Mouse (Mus musculus): ENCODE data around the gene Gm20388.

Gene Gm20388

DNA sequence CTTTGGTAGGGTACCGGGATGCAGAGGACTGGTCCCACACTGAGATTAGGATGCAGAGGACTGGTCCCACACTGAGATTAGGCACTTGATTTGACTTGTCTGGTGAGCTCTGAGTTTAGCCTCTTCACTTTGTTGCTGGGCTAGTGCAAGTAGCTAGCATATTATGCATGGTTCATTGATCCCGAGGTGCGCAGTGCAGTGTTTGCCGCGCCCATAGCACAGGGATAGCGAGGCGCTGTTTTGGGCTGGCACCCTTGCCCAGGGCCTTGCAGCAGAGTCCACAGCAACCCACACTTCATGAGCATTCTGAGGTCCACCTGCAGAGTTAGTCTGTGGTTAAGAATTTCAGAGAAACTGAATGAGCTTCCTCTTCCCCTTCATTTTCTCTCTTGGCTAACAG is 2042.2 kb downstream of the Gm20388 start:
- no peak for DNase-seq (ENCODE audit: low read depth, low spot score)

DNA sequence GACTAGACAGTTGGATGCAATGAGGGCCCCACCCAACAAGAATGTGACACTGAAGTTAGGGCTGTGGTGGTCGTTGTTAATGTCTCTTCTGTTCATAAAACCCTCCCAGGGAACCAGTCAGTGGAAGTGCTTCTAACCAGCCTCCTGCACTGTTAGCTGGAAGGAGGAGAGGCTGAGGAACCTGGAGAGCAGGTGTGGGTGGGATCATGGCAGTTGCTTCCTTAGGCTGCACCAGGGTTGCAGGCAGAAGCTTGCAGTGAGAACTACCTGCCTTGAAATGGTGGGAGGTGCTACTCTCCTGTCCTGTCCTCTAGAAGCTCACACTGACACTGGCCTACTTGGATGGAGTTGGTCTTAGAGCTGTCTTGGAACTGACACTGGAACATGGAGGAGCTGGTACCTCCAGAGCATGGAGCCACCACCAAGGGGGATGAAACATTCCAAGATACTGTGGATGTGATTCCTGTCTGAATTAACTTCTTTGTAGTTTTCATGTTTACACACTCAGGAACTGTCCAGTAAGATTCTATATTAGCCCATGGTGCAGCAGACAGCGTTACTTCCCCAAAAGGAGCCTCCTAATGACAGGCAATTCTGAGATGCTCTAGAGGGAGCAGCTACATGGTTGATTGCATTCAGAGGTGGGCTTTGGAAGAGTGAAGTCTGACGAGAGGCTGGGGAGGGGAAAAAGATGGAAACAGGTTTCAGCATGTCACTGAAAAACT is 2043.3 kb downstream of the Gm20388 start:
- no peak for DNase-seq (ENCODE audit: low read depth, low spot score)

DNA sequence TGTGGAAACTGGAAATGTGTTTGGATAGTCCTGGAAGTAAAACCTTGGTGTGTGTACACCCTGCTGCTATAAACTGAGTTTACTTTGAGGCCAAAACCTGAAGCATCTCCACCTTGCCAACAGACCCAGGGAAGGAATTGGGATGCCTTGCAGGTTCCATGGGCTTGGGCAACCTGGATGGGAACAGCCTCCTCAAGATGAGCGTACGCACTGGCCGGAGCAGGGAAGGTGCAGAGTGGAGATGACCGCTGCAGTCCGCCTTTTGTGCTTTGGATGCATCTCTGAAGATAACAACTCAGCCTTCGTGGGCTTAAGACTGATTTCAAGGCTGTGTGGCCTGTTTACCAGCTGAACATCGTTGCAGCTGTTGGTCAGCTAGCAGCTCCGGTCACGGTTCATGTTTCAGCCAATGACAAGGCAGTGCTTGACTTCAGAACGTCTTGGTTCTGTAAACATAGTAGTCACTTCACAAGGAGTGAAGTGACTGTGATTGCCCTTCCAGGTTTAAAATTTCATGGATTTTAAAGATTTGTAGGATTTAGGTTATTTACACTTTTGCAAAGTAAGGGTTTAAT is 2044.4 kb downstream of the Gm20388 start:
- no peak for DNase-seq (ENCODE audit: low read depth, low spot score)

DNA sequence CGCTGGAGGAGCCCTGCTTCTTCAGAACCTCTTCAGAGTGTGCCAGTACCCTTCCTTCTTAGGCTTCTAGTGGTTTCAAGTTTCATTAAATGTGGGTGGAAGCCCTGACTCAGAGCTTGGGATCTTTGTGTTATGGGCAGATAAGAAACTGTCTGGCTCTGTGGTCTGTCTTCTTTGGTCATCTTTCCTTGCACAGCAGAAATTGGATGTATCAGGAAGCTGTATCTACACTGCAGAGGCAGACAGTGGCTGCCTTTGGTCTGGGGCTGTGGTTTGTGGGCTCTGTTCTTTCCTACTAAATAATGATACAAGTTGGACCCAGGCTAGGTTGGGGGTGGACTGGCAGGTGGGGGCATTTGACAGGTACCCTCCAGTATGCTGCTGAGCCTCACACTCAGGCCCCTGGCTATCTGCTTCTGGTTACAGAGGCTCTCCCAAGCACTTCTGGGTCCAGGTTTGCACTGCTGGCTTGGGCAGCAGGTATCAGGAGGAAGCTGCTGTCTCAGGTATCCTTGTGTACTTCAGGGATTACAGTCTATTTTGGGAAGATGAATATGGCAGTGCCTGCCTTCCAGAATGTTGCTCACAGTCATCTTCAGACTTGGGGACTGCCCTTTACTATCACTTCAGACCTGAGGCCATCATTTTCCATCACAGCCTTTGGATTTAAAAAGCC is 2045.3 kb downstream of the Gm20388 start:
- DNase-seq (ENCODE audit: low read depth, low spot score) = peak; percentile 37

DNA sequence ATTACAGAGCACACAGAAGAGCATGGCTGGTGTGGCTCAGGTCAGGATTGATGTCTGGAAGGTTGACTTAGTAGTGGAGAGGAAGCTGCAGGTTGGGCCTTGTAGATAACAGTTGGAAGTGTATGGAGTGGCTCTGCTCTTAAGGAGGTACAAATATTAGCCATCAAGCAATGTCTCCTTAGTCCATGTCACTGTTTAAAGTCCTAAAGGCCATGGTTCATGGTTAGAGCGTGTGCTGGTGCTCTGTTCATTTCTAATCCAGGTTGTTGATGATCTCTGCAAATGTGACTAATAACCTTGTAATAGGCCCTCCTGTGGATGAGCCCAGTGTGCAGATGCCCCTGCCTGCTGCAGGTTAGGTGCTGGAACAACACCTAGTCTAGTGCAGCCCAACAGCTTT is 2047.8 kb downstream of the Gm20388 start:
- no peak for DNase-seq (ENCODE audit: low read depth, low spot score)

DNA sequence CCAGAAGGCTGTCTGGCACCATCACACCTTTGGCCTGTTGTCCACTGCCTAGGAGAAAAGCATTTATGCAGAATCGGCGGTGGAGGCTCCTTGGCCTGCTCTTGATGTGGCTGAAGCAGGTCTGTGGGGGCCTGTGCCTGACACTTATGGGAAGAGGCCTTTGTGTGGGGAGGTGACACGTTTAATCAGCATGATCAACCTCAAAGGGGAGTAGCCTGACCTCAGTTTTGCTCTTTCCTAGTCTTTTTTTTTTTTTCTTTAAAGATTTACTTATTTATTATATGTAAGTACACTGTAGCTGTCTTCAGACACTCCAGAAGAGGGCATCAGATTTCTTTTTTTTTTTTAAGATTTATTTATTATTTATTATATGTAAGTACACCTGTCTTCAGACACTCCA is 2052.3 kb downstream of the Gm20388 start:
- no peak for DNase-seq (ENCODE audit: low read depth, low spot score)

DNA sequence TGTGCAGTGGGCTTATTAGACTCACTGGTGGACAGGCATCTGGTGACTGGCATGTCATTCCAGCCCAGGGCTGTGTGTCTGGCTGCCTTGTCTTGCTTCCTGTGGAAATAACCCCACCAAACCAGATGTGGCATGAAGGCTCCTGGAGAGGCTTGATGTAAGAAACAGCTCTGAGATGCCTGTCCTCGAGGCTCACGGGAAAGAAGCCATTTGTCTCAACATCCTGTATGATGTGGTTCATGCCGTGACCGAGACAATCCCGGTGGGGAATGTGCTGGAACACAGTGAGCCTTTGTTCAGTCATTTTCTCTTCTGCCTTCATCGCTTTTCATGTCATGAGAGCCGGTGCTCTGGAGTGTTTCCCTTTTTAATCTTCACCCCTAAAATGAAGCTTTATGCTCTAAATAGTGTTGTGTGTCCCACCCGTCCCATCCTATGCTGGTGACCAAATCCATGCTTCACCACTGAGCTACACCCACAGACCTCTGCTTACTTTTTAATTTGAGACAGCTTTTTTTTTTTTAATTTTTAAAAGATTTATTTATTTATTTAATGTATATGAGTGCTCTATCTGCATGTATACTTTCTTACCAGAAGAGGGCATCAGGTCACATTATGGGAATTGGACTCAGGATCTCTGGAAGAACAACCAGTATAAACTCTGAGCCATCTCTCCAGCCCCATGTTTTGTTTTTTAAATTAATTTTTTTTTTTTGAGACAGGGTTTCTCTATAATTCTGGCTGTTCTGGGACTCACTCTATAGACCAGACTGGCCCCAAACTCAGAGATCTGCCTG is 2054.3 kb downstream of the Gm20388 start:
- peak; percentile 35 for DNase-seq (ENCODE audit: low read depth, low spot score)

DNA sequence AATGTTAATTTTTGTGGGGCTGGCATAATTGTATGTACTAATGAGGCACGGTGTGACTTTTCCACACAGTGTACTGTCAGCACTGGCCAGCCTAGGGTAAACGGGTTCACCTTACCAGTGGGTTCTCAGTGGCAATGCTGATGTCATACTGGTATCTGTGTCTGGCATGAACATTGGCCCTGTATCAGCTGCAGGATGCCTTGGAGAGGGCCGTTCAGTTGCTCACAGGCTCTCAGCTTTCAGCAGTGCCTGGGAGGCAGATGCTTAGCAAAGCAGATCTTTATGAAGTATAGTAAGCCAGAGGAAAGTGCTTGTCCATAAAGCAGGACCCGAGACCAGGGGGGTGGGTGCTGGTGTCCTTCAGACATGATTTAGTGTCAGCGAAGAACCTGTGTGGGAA is 2055.5 kb downstream of the Gm20388 start:
- no peak for DNase-seq (ENCODE audit: low read depth, low spot score)

DNA sequence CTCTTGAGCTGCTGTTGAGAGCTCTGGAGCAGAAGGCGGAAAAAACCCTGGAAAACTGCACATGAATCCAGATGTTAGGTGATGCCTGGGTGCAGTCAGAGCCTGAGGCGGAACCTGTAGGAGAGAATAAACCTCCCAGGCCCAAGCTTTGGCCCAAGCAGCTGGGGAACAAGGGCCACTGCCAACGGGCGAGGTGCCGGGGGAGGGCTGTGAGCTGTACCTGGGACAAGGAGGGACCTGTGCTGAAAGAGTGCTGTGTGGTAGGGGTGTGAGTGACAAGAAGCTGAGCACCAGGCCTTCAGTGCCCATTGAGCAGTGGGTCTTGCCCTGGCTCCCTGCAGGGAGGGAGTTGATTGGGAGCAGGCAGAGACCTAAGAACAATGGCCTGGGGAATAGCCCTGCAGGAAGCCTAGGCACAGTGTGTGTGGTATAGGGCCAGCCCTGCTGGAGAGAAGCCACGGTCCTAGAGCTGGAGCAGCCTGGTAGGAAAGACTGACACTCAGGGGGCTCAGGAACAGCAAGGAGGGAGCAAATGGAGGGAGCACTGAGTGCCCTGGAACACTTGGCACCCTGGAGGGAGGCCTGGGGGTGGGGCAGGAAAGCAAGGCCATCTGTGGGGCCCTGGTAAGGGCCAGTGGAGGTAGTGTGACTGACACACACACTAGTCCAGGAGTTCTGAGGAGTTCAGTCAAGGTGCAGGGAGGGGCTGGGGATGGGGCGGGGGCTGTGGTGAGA is 2056.2 kb downstream of the Gm20388 start:
- DNase-seq (ENCODE audit: low read depth, low spot score) = no peak

DNA sequence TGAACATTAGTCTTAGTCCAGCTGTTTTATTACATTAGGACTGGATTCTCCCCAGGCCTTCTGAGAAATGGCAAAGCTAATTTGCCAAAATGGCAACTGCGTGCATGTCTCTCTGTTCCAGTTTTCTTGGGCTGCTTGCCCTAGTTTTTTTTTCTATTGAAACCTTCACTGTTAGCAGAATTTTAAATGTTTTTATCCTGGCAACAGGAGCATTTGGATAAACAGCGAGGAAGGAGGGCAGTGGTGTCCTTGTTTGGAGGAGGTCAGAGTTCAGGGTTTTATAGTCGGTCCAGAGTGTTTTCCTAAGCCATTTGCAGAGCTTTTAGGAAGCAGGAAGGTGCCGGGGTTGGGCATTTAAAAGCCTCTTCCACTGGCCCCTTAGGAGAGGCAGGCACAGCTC is 2057.3 kb downstream of the Gm20388 start:
- DNase-seq (ENCODE audit: low read depth, low spot score) = peak; percentile 36

DNA sequence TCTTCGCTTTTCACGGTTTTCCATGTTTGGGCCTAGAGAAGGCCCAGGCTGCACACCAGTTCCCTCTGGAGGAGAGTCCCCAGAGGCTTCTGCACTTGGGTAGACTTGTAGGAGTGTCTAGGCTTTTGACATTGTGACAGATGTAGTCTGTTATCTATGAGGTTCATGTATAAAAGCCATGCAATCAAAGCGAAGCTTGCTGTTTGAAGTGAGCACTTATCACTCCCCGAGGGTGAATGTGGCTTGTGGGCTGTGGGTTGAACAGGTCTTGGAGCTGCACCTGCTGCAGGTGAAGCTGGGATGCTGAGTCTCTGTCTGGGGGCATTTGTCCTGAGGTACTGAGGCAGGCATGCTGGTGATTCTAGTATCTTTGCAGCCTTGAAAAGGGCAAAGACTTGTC is 2057.9 kb downstream of the Gm20388 start:
- no peak for DNase-seq (ENCODE audit: low read depth, low spot score)

DNA sequence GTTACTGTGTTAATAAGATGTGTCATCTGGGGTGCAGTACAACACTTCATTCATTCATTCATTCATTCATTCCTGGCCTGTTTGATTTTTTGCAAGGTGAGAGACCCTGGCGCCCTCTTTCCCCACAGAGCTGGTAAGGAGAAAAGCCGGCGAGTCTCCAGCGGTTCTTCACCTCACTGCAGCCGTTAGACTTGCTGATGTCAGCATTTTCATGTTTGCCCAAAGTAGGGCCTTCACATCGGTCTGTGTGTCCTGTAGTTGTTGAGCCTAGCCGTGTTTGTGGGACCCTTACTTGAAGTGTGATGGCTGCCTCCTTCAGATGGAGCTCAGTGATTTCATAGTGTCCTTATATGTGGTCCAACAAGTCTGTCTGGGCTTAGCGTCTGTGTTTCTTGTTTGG is 2059.6 kb downstream of the Gm20388 start:
- no peak for DNase-seq (ENCODE audit: low read depth, low spot score)

DNA sequence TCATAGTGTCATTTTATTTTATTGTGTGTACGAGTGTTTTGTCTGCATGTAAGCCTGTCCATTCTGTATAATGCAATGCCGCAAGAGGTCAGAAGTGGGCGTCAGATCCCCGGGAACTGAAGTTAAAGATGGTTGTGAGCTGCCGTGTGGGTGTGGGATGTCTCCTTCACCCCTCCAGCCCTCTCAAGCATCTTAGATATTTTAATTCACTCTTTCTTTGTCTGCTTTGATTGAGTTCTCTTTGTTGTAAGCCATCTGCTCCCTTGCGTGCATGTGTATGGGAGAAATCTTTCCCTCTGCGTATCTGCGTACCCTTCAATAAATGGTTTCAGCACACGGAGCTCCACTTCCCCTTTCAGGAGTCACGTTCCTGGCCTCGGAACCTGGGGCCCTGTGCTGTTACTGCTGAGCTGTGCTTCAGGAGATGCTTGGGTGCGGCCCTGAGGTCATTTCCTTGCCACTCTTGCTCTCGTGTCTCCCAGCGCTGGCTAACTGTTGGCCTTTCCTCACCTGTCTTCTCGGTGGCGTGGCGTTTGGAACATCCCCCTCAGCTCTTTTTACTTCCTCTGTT is 2060.9 kb downstream of the Gm20388 start:
- DNase-seq (ENCODE audit: low read depth, low spot score) = peak; percentile 37

DNA sequence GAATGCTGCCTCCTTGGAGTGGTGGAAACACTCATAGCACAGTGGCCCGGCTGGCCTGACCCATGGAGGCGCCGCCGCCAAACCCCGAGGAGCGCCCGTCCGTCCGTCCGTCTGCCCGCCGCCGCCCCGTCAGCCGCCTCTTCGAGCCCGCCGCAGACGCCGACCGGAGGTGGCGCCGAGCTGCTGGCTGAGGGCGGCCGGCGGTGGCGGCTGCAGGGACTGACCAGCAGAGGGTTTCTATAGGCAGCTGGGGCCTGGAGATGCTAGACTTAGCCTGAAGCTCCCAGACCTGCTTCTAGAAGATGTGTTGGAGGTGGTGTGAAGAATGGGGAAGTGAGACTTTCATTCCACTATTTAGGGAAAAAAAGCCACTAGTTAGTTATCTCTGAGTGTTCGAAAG is 2063.3 kb downstream of the Gm20388 start:
- DNase-seq (ENCODE audit: low read depth, low spot score) = peak; percentile 48

DNA sequence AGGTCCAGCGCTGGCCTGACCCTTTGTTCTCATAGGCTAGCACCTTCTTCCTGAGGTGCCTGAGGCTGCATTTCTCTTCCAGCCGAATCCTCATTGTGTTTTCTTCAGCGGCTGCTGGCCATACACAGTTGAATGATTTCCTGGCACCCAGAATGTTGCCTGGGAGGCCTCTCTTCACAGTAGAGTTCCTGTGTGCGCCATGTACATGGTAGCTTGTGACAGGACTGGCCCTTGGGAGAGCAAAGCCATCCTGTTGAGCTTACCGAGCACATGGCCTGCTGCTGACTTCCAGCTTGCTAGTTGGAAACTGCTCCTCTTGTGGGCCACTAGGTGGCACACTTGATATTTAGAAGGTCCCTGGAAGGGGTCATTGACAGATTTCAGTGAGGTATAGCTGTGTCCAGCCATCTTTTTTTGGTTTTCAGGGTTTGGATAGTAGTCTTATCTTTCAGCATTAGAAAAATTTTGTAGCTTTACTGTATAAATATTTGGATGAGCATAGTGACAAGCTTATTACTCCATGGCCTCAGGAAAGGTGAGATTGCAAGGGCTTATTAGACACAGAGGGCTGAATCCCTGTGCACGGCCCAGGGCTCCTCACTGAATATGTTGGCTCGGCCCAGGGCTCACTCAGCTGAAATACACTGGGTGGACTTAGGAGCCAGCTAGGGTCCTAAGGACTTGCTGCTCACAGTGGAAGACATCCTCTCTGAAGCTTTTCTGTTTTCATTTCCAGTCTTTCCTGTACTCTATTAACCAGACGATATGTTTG is 2067.4 kb downstream of the Gm20388 start:
- peak; percentile 83 for DNase-seq (ENCODE audit: low read depth, low spot score)

DNA sequence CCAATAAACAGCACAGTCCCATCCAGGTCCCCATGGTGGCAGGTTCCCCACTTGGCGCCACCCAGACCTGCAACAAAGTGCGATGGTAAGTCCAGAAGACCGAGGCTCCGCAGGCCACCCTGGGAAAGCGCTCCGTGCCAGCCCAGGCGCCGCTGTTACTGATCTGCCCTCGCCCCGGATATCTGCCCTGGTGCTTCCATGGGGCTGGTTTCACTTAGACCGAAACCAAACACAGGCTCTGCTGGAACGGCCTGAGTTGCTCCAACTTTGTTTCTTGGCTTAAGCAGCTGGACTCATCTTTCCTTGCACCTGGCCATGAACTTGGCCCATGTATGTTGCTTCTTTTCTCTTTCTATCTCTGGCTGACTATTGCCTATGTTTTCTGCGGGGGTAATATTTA is 2068.0 kb downstream of the Gm20388 start:
- DNase-seq (ENCODE audit: low read depth, low spot score) = no peak

DNA sequence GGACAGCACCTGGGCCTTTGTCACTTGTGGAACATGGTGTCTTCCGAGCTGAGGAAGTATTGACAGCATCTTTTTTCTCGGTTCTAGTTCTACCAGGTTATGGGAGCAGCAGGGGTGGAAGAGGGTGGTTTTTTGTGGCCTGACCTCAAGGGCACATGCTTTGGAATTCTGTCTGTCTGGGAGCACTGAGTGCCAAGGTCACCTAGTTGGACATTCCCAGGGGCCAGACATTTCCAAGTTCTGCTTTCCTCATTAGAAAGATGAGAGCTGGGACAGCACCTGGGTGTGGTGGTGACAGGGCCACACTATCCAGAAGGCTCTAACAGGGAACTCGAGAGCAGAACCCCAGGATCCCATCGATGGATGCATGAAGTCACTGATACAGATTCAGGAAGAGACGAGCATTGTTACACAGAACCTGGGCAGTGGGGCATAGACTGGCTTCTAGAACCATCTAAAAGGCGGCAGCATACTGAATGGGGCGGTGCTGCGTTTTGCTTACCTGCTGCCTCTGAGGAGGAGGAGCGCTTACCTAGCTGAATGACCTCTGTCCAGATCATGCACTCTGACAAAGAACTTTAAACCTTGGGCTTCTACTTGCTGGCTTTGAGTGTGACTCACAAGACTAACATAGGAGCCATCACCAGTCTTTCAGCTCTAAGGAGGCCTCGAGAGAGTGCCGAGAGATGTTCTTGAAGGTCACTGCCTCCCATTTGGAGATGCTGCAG is 2070.3 kb downstream of the Gm20388 start:
- DNase-seq (ENCODE audit: low read depth, low spot score) = no peak

DNA sequence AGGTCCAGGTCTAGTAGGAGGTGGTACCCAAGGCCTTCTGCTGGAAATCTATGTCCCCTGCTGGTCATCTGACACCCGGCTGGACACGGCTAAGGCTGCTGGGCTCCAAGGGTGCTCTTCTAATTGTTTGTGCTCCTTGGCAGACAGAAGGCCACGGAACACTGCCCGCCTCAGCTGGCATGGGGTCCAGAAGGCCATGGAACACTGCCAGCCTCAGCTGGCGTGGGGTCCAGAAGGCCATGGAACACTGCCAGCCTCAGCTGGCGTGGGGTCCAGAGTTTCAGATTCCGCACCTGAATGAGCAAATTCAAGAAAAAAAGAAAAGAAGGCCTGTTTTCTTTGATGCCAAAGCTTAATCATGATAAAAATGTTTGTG is 2070.9 kb downstream of the Gm20388 start:
- no peak for DNase-seq (ENCODE audit: low read depth, low spot score)

DNA sequence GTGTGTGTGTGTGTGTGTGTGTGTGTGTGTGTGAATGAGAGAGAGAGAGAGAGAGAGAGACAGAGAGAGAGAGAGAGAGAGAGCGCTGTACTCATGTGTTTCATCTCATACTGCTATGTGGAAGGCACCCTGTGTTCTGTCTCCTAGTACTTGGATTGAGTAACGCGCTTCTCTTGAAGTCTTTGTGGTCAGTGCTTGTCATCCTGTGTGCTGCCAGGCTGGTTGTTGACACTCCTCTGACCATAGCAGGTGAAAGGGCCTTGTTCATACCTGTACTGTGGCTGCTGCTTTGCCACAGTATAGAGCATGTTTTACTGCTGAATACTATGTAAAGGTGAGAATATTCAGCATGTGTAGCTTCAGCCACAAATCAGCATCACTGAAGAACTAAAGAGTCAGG is 2075.0 kb downstream of the Gm20388 start:
- no peak for DNase-seq (ENCODE audit: low read depth, low spot score)

DNA sequence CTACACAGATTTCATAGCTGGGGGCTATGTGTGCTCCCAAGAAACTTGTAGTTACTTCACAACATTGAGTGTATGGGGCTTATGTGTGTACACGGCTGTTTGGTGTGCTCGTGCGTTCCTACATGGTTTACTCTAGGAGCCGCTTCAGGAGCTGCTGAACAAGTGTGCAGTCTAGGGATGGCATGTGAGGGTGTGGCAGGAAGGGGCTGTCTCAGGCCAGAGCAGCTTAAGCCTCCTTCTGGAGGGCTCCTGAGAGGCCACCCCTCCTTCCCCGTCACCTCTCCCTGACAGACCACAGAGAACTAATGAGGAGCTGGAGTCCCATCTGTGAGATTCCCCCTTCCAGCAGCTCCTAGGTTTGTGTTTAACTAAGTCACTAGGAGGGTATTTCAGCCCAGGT is 2077.3 kb downstream of the Gm20388 start:
- no peak for DNase-seq (ENCODE audit: low read depth, low spot score)
